Mouse (Mus musculus): ENCODE results near the gene Spg11. TPM values are rescaled to one million over a fixed set of nuclear protein-coding genes. Genes with fewer than 3 reads are reported as not detected.
A peak's percentile ranks its signal among the peaks of the same experiment; 100 is the strongest.

Gene Spg11
- polyA plus RNA-seq, 1 experiment from 2014 or later = 9.9 TPM

GRCm38 (mm10) chr2:122154479-122154878, 36.3 kb upstream of the Spg11 start:
- Histone ChIP-seq H3K36me3 (no peaks in the 10 kb centered on the region), H3K4me2 (replicated peaks) (no peak overlapping the region), H3K27ac (replicated peaks) (no peak overlapping the region), H3K4me3 (no peak overlapping the region), H3K27me3 (no peaks in the 10 kb centered on the region), H3K9ac (replicated peaks) (no peak overlapping the region), H3K4me1 (no peaks in the 10 kb centered on the region), H3K9me3 (no peaks in the 10 kb centered on the region)
- 92% methylated on average over 2 of the region's 2 CpGs for WGBS
- no peak for ATAC-seq (replicated peaks)

DNA sequence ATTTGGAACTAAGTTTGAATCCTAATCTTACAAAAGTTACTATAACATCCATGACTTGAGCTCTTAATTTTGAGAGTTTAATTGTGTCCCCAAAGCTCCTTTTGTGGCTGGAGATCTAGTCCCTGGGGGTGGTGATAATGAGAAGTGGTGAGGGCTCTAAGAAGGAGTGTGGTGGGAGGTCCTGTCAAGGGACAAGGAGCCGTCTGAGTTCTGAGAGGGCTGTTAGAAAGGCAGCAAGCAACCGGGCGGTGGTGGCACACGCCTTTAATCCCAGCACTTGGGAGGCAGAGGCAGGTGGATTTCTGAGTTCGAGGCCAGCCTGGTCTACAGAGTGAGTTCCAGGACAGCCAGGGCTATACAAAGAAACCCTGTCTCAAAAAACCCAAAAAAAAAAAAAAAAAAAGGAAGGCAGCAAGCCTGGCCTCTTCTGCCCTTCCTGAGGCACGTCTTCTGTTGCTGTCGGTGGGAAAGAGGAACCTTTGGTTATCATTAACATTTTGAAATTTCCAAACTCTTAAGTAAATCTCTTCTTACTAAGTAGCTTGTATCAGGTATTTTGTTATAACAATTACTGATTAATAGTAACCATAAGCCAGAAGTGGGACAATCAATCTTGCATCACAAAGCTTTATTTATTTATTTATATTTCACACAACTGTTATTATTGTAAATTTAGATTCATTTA, 35.6 kb upstream of the Spg11 start:
- H3K4me2 ChIP-seq (replicated peaks) = no peak overlapping the region
- H3K27ac ChIP-seq (replicated peaks) = no peak overlapping the region
- no peaks in the 10 kb centered on the region for H3K36me3 ChIP-seq
- H3K9me3 ChIP-seq = no peaks in the 10 kb centered on the region
- no peak overlapping the region for H3K4me3 ChIP-seq
- H3K9ac ChIP-seq (replicated peaks) = no peak overlapping the region
- no peak for ATAC-seq (replicated peaks)
- H3K4me1 ChIP-seq = no peaks in the 10 kb centered on the region
- 83% methylated on average over 7 of the region's 7 CpGs for WGBS
- no peaks in the 10 kb centered on the region for H3K27me3 ChIP-seq

- 86% methylated on average over 3 of the region's 3 CpGs for WGBS
- H3K4me1 ChIP-seq = no peaks in the 10 kb centered on the region
Observed at GRCm38 (mm10) chr2:122152850-122153249, 34.7 kb upstream of the Spg11 start.

GRCm38 (mm10) chr2:122151221-122151620, 33.0 kb upstream of the Spg11 start:
- Histone ChIP-seq H3K9ac (replicated peaks) (no peak overlapping the region), H3K9me3 (no peaks in the 10 kb centered on the region), H3K4me3 (no peak overlapping the region), H3K4me1 (no peaks in the 10 kb centered on the region; the same call in 1 of the 2 replicates), H3K27me3 (no peaks in the 10 kb centered on the region), H3K27ac (replicated peaks) (no peak overlapping the region), H3K4me2 (replicated peaks) (no peak overlapping the region), H3K36me3 (no peaks in the 10 kb centered on the region)
- no peak for ATAC-seq (replicated peaks)
- WGBS = 87% methylated on average over 1 of the region's 1 CpGs

More at GRCm38 (mm10) chr2:122152850-122153249, 34.7 kb upstream of the Spg11 start:
- H3K4me3 ChIP-seq = no peak overlapping the region
- no peak overlapping the region for H3K9ac ChIP-seq (replicated peaks)
- no peak overlapping the region for H3K4me2 ChIP-seq (replicated peaks)
- ATAC-seq (replicated peaks) = no peak
- H3K27me3 ChIP-seq = no peaks in the 10 kb centered on the region
- H3K27ac ChIP-seq (replicated peaks) = no peak overlapping the region
- H3K36me3 ChIP-seq = no peaks in the 10 kb centered on the region
- no peaks in the 10 kb centered on the region for H3K9me3 ChIP-seq

DNA sequence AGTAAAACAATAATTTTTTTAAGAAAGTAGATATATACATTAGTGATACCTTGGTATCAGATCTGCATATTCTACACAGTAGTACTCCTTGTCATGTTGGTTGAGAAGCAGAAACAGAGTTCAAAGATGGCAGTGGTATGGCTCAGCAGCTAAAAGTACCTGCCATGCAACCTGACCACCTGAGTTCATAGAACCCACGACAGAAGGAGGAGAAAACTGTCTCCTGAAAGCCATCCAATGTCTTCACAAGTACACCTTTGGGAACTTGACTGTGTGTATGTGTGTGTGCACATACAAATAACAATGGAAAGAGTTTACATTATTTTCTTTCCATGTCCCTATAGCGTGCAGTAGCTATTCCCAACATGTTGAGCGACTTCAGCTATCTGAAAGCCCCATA, 31.5 kb upstream of the Spg11 start:
- no peak for ATAC-seq (replicated peaks)
- 89% methylated on average over 3 of the region's 3 CpGs for WGBS
- Histone ChIP-seq H3K4me1 (no peaks in the 10 kb centered on the region; the same call in 1 of the 2 replicates), H3K36me3 (no peaks in the 10 kb centered on the region), H3K4me3 (no peak overlapping the region), H3K27me3 (no peaks in the 10 kb centered on the region), H3K27ac (replicated peaks) (no peak overlapping the region), H3K4me2 (replicated peaks) (no peak overlapping the region), H3K9me3 (no peaks in the 10 kb centered on the region), H3K9ac (replicated peaks) (no peak overlapping the region)

GRCm38 (mm10) chr2:122149316-122149715, 31.1 kb upstream of the Spg11 start:
- no peaks in the 10 kb centered on the region for H3K36me3 ChIP-seq
- ATAC-seq (replicated peaks) = no peak
- no peak overlapping the region for H3K9ac ChIP-seq (replicated peaks)
- H3K4me3 ChIP-seq = no peak overlapping the region
- H3K9me3 ChIP-seq = no peaks in the 10 kb centered on the region
- no peaks in the 10 kb centered on the region for H3K27me3 ChIP-seq
- 93% methylated on average over 6 of the region's 6 CpGs for WGBS
- H3K27ac ChIP-seq (replicated peaks) = no peak overlapping the region
- H3K4me1 ChIP-seq = no peaks in the 10 kb centered on the region; the same call in 1 of the 2 replicates
- no peak overlapping the region for H3K4me2 ChIP-seq (replicated peaks)

GRCm38 (mm10) chr2:122148242-122148917, 30.2 kb upstream of the Spg11 start:
- Histone ChIP-seq H3K9me3 (no peaks in the 10 kb centered on the region), H3K27ac (replicated peaks) (no peak overlapping the region), H3K36me3 (no peaks in the 10 kb centered on the region), H3K4me3 (peak overlapping the region; percentile 70), H3K4me2 (replicated peaks) (peak overlapping the region; percentile 88), H3K27me3 (no peaks in the 10 kb centered on the region), H3K4me1 (no peaks in the 10 kb centered on the region; the same call in 1 of the 2 replicates), H3K9ac (replicated peaks) (peak overlapping the region; percentile 72; the same call in 1 of the 2 replicates)
- WGBS = 28% methylated on average over 18 of the region's 18 CpGs
- ATAC-seq (replicated peaks) = peak; percentile 1; the same call in 1 of the 2 replicates

DNA sequence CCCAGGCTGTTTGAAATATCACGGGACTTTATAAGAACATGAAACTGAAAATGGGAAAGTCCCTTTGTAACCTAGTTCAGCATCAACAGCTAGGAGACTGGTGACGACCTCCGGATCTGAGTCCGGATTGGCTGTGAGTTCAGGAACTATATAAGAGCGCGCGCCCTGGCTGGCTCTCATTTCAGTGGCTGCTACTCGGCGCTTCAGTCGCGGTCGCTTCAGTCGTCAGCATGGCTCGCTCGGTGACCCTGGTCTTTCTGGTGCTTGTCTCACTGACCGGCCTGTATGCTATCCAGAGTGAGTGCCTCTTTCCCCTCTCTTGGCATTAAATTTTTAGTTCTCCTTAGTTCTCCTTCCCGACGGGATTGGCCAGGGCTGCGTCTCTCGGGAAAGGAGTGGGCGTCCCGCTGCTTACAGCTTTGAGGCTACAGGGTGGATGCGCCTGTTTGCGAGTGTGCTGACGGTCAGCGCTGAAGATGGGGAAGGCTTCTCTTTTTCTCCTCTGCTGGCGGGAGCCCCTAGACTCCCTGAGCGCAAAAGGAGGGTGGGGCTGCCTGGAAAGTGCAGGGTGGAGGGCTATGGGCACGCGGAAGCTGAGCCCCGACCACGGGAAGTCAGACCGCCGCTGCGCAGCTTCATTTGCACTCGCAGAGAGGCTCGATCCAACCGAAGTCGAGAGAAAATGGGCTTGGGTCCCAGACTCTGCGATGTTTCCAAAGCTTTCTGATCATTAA, 29.5 kb upstream of the Spg11 start, which contains the start of gene B2m:
B2m (plus strand) TSS at position 179 of the 734 bp plus-strand sequence.
- WGBS = under 1% methylated on average over 40 of the region's 40 CpGs
- Histone ChIP-seq H3K4me2 (replicated peaks) (peak within 1 kb of the TSS; percentile 88), H3K36me3 (no peaks in the 10 kb centered on the region), H3K9ac (replicated peaks) (peak within 1 kb of the TSS; percentile 72), H3K9me3 (no peaks in the 10 kb centered on the region), H3K4me1 (no peaks in the 10 kb centered on the region; the same call in 1 of the 2 replicates), H3K27ac (replicated peaks) (no peak within 1 kb of the TSS; the same call in 1 of the 2 replicates), H3K4me3 (peak within 1 kb of the TSS; percentile 70), H3K27me3 (no peaks in the 10 kb centered on the region)
- peak; percentile 99 for ATAC-seq (replicated peaks)

DNA sequence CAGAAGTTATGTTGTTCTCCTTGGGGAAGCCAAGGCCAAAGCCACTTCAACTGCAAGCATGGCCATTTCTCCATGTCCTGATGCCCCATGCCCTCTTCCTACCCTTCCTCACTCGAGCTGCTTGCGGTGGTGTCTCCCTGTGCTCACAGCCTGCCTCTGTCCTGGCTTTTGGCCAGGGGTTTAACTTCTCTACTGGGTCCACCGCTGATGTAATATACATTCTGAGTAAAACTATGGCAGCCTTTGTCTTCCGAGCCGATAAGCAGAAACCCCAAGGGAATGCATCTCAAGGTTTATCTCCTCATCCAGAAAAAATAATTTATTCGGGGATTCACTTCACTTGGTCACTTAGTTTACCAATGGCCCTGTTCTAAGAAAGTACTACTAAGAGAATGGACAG, 28.5 kb upstream of the Spg11 start:
- ATAC-seq (replicated peaks) = no peak
- H3K4me1 ChIP-seq = no peaks in the 10 kb centered on the region; the same call in 1 of the 2 replicates
- H3K27me3 ChIP-seq = no peaks in the 10 kb centered on the region
- H3K36me3 ChIP-seq = no peaks in the 10 kb centered on the region
- no peaks in the 10 kb centered on the region for H3K9me3 ChIP-seq
- WGBS = 72% methylated on average over 6 of the region's 6 CpGs
- H3K9ac ChIP-seq (replicated peaks) = no peak overlapping the region
- H3K4me2 ChIP-seq (replicated peaks) = no peak overlapping the region
- H3K27ac ChIP-seq (replicated peaks) = no peak overlapping the region
- H3K4me3 ChIP-seq = no peak overlapping the region

DNA sequence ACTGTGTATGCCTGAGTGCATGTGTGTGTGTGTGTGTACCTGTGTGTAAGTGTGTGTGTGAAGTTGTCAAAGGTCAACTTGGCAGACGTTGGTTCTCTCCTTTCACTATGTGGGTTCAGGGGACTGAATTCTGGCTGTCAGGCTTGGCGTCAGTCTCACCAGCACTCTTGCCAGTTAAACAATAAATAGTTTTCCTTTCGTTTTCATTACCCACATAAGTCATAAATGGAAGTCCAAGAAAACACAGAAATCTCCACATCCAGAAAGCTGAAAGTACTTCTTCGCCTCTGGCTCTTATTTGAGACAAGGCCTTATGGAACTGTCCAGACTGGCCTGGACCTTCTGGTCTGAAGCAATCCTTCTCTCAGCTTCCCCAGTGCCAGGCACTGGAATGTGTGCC, 27.6 kb upstream of the Spg11 start:
- no peaks in the 10 kb centered on the region for H3K9me3 ChIP-seq
- H3K4me2 ChIP-seq (replicated peaks) = no peak overlapping the region
- no peaks in the 10 kb centered on the region for H3K36me3 ChIP-seq
- 64% methylated on average over 4 of the region's 4 CpGs for WGBS
- no peak overlapping the region for H3K4me3 ChIP-seq
- no peaks in the 10 kb centered on the region for H3K27me3 ChIP-seq
- no peak overlapping the region for H3K9ac ChIP-seq (replicated peaks)
- H3K27ac ChIP-seq (replicated peaks) = no peak overlapping the region
- no peaks in the 10 kb centered on the region; the same call in 1 of the 2 replicates for H3K4me1 ChIP-seq
- ATAC-seq (replicated peaks) = no peak

DNA sequence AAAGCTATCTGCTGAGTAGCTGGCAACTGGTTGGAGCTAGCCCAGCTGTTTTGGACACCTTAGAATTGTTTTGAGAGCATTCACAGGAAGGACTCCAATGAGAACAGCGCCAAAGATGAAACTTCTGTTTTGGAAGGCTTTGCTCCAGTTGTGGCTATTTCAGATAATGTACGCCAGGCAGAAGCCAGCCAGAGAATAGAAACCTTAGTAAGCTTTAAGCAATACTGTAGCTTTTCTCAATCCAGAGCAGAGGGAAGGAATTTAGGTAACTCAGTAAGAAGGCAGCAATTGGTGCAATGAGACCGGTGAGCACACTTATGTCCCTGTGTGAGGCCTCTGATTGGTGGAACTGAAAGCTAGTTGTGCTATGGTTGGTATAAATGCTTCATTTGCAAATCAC, 24.9 kb upstream of the Spg11 start:
- Histone ChIP-seq H3K9me3 (no peaks in the 10 kb centered on the region), H3K27ac (replicated peaks) (no peak overlapping the region), H3K36me3 (no peaks in the 10 kb centered on the region), H3K4me2 (replicated peaks) (no peak overlapping the region), H3K27me3 (no peaks in the 10 kb centered on the region), H3K9ac (replicated peaks) (no peak overlapping the region), H3K4me3 (no peak overlapping the region), H3K4me1 (no peaks in the 10 kb centered on the region; the same call in 1 of the 2 replicates)
- 93% methylated on average over 3 of the region's 3 CpGs for WGBS
- ATAC-seq (replicated peaks) = no peak
